20 mouse cellular contexts compared by ENCODE assay signal in the genomic region with DNA sequence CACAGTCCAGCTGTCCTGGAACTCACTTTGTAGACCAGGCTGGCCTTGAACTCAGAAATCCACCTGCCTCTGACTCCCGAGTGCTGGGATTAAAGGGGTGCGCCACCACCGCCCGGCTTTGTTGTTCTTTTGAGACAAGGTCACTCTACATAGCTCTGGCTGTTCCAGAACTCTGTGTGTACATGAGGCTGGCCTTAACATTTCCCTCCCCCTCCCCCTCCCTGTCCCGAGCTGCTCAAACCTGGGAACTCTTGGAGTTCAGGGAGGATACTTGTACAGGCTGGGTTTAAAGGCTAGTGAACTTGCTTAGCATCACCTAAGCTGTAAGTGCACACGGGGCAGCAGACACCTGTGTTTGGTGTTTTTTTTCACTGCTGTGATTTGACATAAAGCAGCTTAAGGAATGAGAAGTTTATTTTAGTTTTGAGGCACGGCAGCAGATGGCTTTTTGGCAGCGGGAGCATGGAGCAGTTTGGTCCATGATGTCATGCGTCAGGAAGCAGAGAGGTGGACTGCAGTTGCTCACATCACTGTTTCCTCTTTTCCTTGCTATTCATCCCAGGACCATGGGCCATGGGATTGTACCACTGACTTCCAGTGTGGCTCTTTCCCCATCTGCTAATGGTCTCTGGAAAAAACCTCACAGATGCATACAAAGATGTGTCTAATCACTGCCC. TPM values are rescaled to one million over a fixed set of nuclear protein-coding genes. Genes with fewer than 3 reads are reported as not detected.
DNase-seq lines count a peak whose midpoint lies in the region; ATAC-seq and TF ChIP-seq lines count a peak whose summit lies in the region.
"Had no signal": no experiment of that assay in that cellular context is flagged by ENCODE, and none has a peak within 500 bp of the region (broad histone marks: within the 10 kb centered on the region; RNA-seq: fewer than 3 reads in every experiment).

No protein-coding gene starts in this region.

- no peaks in the 10 kb centered on the region for H3K4me1 ChIP-seq in lung, postnatal 0 days (ENCODE audit: insufficient read depth, low read depth, low read length)
- H3K4me1 ChIP-seq in lung, adult 2 months (ENCODE audit: control insufficient read depth, insufficient read depth, low read length), result no peaks in the 10 kb centered on the region
- no peaks in the 10 kb centered on the region for H3K4me1 ChIP-seq in intestine, embryonic 15.5 days (replicated peaks)
- no peaks in the 10 kb centered on the region for H3K4me1 ChIP-seq in stomach, postnatal 0 days (replicated peaks; ENCODE audit: control insufficient read depth, insufficient read depth)
- H3K4me1 ChIP-seq: embryonic facial prominence, embryonic 15.5 days; hindbrain, embryonic 12.5 days; midbrain, embryonic 13.5 days had no signal

- no peaks in the 10 kb centered on the region for H3K27me3 ChIP-seq in lung, postnatal 0 days (replicated peaks; ENCODE audit: insufficient read depth, low read length)
- no peaks in the 10 kb centered on the region for H3K27me3 ChIP-seq in intestine, embryonic 15.5 days (replicated peaks)
- H3K27me3 ChIP-seq in stomach, postnatal 0 days (ENCODE audit: control insufficient read depth, insufficient read depth, low read length), result no peaks in the 10 kb centered on the region
- H3K27me3 ChIP-seq: embryonic facial prominence, embryonic 15.5 days; hindbrain, embryonic 12.5 days; midbrain, embryonic 13.5 days had no signal

- no peak overlapping the region for H3K4me2 ChIP-seq in lung, postnatal 0 days (replicated peaks; ENCODE audit: low read depth, low read length)
- no peak overlapping the region for H3K4me2 ChIP-seq in intestine, embryonic 15.5 days (replicated peaks)
- H3K4me2 ChIP-seq in stomach, postnatal 0 days (replicated peaks; ENCODE audit: low read depth), result no peak overlapping the region
- H3K4me2 ChIP-seq: embryonic facial prominence, embryonic 15.5 days; hindbrain, embryonic 12.5 days; midbrain, embryonic 13.5 days had no signal

- H3K9ac ChIP-seq in lung, postnatal 0 days (replicated peaks; ENCODE audit: low read depth), result no peak overlapping the region
- no peak overlapping the region for H3K9ac ChIP-seq in intestine, embryonic 15.5 days
- H3K9ac ChIP-seq in stomach, postnatal 0 days (ENCODE audit: low read length), result no peak overlapping the region
- H3K9ac ChIP-seq: embryonic facial prominence, embryonic 15.5 days; hindbrain, embryonic 12.5 days; liver, embryonic 14.5 days; midbrain, embryonic 13.5 days had no signal

- H3K9me3 ChIP-seq in lung, postnatal 0 days (ENCODE audit: low read length), result no peaks in the 10 kb centered on the region
- no peaks in the 10 kb centered on the region for H3K9me3 ChIP-seq in intestine, embryonic 15.5 days
- H3K9me3 ChIP-seq in stomach, postnatal 0 days (ENCODE audit: control insufficient read depth, low read length), result no peaks in the 10 kb centered on the region
- H3K9me3 ChIP-seq: embryonic facial prominence, embryonic 15.5 days; G1E; hindbrain, embryonic 12.5 days; midbrain, embryonic 13.5 days had no signal

- no peak overlapping the region for H3K4me3 ChIP-seq in gastrocnemius, adult 2 months
- no peak overlapping the region for H3K4me3 ChIP-seq in lung, postnatal 0 days (ENCODE audit: low read depth, low read length)
- no peak overlapping the region for H3K4me3 ChIP-seq in lung, adult 2 months (replicated peaks; ENCODE audit: extremely low read depth, low read depth, low read length)
- no peak overlapping the region for H3K4me3 ChIP-seq in intestine, embryonic 15.5 days (replicated peaks)
- no peak overlapping the region for H3K4me3 ChIP-seq in stomach, postnatal 0 days (ENCODE audit: low read depth, low read length)
- H3K4me3 ChIP-seq in left cerebral cortex, adult 2 months, result no peak overlapping the region
- H3K4me3 ChIP-seq: embryonic facial prominence, embryonic 15.5 days; hindbrain, embryonic 12.5 days; layer of hippocampus, adult 2 months; midbrain, embryonic 13.5 days had no signal

- H3K36me3 ChIP-seq in lung, postnatal 0 days (ENCODE audit: insufficient read depth, low read length), result no peaks in the 10 kb centered on the region
- no peaks in the 10 kb centered on the region for H3K36me3 ChIP-seq in intestine, embryonic 15.5 days
- H3K36me3 ChIP-seq in stomach, postnatal 0 days (ENCODE audit: control insufficient read depth, insufficient read depth, low read length), result no peaks in the 10 kb centered on the region
- H3K36me3 ChIP-seq: embryonic facial prominence, embryonic 15.5 days; G1E; hindbrain, embryonic 12.5 days; midbrain, embryonic 13.5 days had no signal

- peak overlapping the region; percentile 66 for H3K27ac ChIP-seq in gastrocnemius, adult 2 months
- no peak overlapping the region for H3K27ac ChIP-seq in lung, postnatal 0 days (ENCODE audit: low read length)
- no peak overlapping the region for H3K27ac ChIP-seq in intestine, embryonic 15.5 days
- peak overlapping the region; percentile 24; the same call in 1 of the 2 replicates for H3K27ac ChIP-seq in stomach, postnatal 0 days (replicated peaks)
- H3K27ac ChIP-seq in left cerebral cortex, adult 2 months, result no peak overlapping the region
- H3K27ac ChIP-seq: embryonic facial prominence, embryonic 15.5 days; hindbrain, embryonic 12.5 days; layer of hippocampus, adult 2 months; liver, embryonic 14.5 days; midbrain, embryonic 13.5 days had no signal

- no peak for TF ChIP-seq EP300 in lung, postnatal 0 days (IDR thresholded peaks at IDR 0.05)
- no peak for TF ChIP-seq EP300 in stomach, postnatal 0 days (optimal IDR thresholded peaks at IDR 0.05)

- intact Hi-C loops in gastrocnemius, adult 2 months (cut with DNase I), result no loop called here
- intact Hi-C loops in left cerebral cortex, adult 2 months (cut with DNase I), result no loop called here

- TF ChIP-seq CTCF in gastrocnemius, adult 2 months (IDR thresholded peaks at IDR 0.05), result no peak
- TF ChIP-seq CTCF in lung, postnatal 0 days (IDR thresholded peaks at IDR 0.05), result no peak
- TF ChIP-seq CTCF in lung, adult 2 months (IDR thresholded peaks at IDR 0.05; ENCODE audit: insufficient read depth, low read length), result no peak
- TF ChIP-seq CTCF in stomach, postnatal 0 days (IDR thresholded peaks at IDR 0.05; ENCODE audit: low read depth), result no peak
- no peak for TF ChIP-seq CTCF in left cerebral cortex, adult 2 months (IDR thresholded peaks at IDR 0.05)

- WGBS in lung, postnatal 0 days, result 29% methylated on average over 9 of the region's 9 CpGs
- 39% methylated on average over 9 of the region's 9 CpGs for WGBS in lung, adult 2 months
- WGBS in intestine, embryonic 15.5 days, result 27% methylated on average over 9 of the region's 9 CpGs
- WGBS in stomach, postnatal 0 days, result 25% methylated on average over 9 of the region's 9 CpGs

- no peak for DNase-seq in gastrocnemius, adult 2 months
- no peak for DNase-seq in gastrocnemius, adult 8-10 months (ENCODE audit: low spot score in 2 of 2)
- peak; percentile 34 for DNase-seq in lung, postnatal 0 days (ENCODE audit: low spot score)
- DNase-seq in lung, adult 2 months, result no peak
- DNase-seq in stomach, postnatal 0 days (ENCODE audit: low spot score), result no peak
- DNase-seq in kidney, adult 9 months, result no peak
- DNase-seq in left cerebral cortex, adult 2 months (ENCODE audit: extremely low spot score in 1 of 2, low spot score in 2 of 2), result no peak
- DNase-seq: cerebellum, adult 11 months; gastrocnemius, postnatal 10 days; kidney, adult 8-10 months; lung, postnatal 36 days had no signal

- ATAC-seq in lung, postnatal 0 days, result no peak
- peak; percentile 69 for ATAC-seq in intestine, embryonic 15.5 days
- no peak for ATAC-seq in stomach, postnatal 0 days (ENCODE audit: low FRiP score, low TSS enrichment)
- ATAC-seq: activated CD4-positive, CD25-positive, alpha-beta regulatory T cell, adult 4 months; forebrain, embryonic 14.5 days; midbrain, embryonic 13.5 days had no signal

- TF ChIP-seq POLR2A in lung, adult 2 months (IDR thresholded peaks at IDR 0.05; ENCODE audit: borderline replicate concordance, extremely low read depth, low read depth, low read length), result no peak

RNA-seq across cellular contexts. Expression of a gene that starts 9.5 kb away (rescaled TPM):
- total RNA-seq in gastrocnemius, adult 2 months (2021), result 1 to 10 TPM; 2.7 to 8.2 TPM
- 1 to 10 TPM; 5.6 to 9.2 (median 6.4) TPM for total RNA-seq in gastrocnemius, adult 8-10 months (2022)
- polyA plus RNA-seq in lung, postnatal 0 days (2015; fragmentation: Nextera tagmentation; extraction: Ambion mirVana), result 2.3 and 2.9 TPM in 2 replicates
- 2.0 and 2.3 TPM in 2 replicates for polyA plus RNA-seq in lung, adult 2 months (2012; rRNA removed)
- 12.0 and 12.6 TPM in 2 replicates for polyA plus RNA-seq in intestine, embryonic 15.5 days (2015; fragmentation: Nextera tagmentation; extraction: Ambion mirVana)
- 6.4 and 6.7 TPM in 2 replicates for polyA plus RNA-seq in stomach, postnatal 0 days (2015; fragmentation: Nextera tagmentation; extraction: Ambion mirVana)
- total RNA-seq in left cerebral cortex, adult 2 months (2021), result 1 to 10 TPM; 3.9 to 5.0 TPM
- polyA plus RNA-seq: G1E had no signal

RNA-seq across cellular contexts. Expression of a gene that starts 15.2 kb away (rescaled TPM):
- 1 to 10 TPM; 4.3 to 4.4 TPM for total RNA-seq in gastrocnemius, adult 2 months (2021)
- 1 to 10 TPM; 4.8 to 6.5 (median 5.1) TPM for total RNA-seq in gastrocnemius, adult 8-10 months (2022)
- polyA plus RNA-seq in lung, postnatal 0 days (2015; fragmentation: Nextera tagmentation; extraction: Ambion mirVana), result 11.4 and 11.6 TPM in 2 replicates
- 1.7 and 3.1 TPM in 2 replicates for polyA plus RNA-seq in lung, adult 2 months (2012; rRNA removed)
- 26.7 and 30.0 TPM in 2 replicates for polyA plus RNA-seq in intestine, embryonic 15.5 days (2015; fragmentation: Nextera tagmentation; extraction: Ambion mirVana)
- 13.0 and 13.6 TPM in 2 replicates for polyA plus RNA-seq in stomach, postnatal 0 days (2015; fragmentation: Nextera tagmentation; extraction: Ambion mirVana)
- total RNA-seq in left cerebral cortex, adult 2 months (2021), result 1 to 10 TPM; 6.5 to 9.2 TPM

RNA-seq across cellular contexts. Expression of a gene that starts 37.6 kb away (rescaled TPM):
- total RNA-seq in gastrocnemius, adult 2 months (2021), result 10 to 100 TPM; 62.6 to 74.4 TPM
- total RNA-seq in gastrocnemius, adult 8-10 months (2022), result 10 to 100 TPM; 67.1 to 90.8 (median 78.7) TPM
- polyA plus RNA-seq in lung, postnatal 0 days (2015; fragmentation: Nextera tagmentation; extraction: Ambion mirVana), result 118 and 145 TPM in 2 replicates
- polyA plus RNA-seq in lung, adult 2 months (2012; rRNA removed), result 9.9 and 16.5 TPM in 2 replicates
- 169 and 172 TPM in 2 replicates for polyA plus RNA-seq in intestine, embryonic 15.5 days (2015; fragmentation: Nextera tagmentation; extraction: Ambion mirVana)
- 185 and 186 TPM in 2 replicates for polyA plus RNA-seq in stomach, postnatal 0 days (2015; fragmentation: Nextera tagmentation; extraction: Ambion mirVana)
- total RNA-seq in left cerebral cortex, adult 2 months (2021), result 10 to 100 TPM; 52.0 to 57.7 TPM

RNA-seq across cellular contexts. Expression of a gene that starts 37.6 kb away (rescaled TPM):
- 1 to 10 TPM; 5.1 to 5.3 TPM for total RNA-seq in gastrocnemius, adult 2 months (2021)
- 1 to 10 TPM; 4.6 to 6.7 (median 5.9) TPM for total RNA-seq in gastrocnemius, adult 8-10 months (2022)
- polyA plus RNA-seq in lung, postnatal 0 days (2015; fragmentation: Nextera tagmentation; extraction: Ambion mirVana), result 5.3 and 6.8 TPM in 2 replicates
- 2.9 and 5.9 TPM in 2 replicates for polyA plus RNA-seq in lung, adult 2 months (2012; rRNA removed)
- 13.6 and 16.2 TPM in 2 replicates for polyA plus RNA-seq in intestine, embryonic 15.5 days (2015; fragmentation: Nextera tagmentation; extraction: Ambion mirVana)
- 5.4 and 6.3 TPM in 2 replicates for polyA plus RNA-seq in stomach, postnatal 0 days (2015; fragmentation: Nextera tagmentation; extraction: Ambion mirVana)
- 10 to 100 TPM; 18.4 to 22.1 TPM for total RNA-seq in left cerebral cortex, adult 2 months (2021)

Comparison
In these comparisons a context has a peak if more than half of its experiments do, and no peak if none do; other contexts are left out.
1. H3K27ac ChIP-seq: peak in gastrocnemius, adult 2 months (single experiment) and stomach, postnatal 0 days (single experiment); none in lung, postnatal 0 days (single experiment), intestine, embryonic 15.5 days (single experiment) and left cerebral cortex, adult 2 months (single experiment).